Mouse (Mus musculus): ENCODE measurements at regions not wholly inside any gene's neighbourhood (a gene's known extent, or its start where the extent isn't known, plus 50 kb on each side); places are given as distances from the start of the nearest gene placed in this dataset.

DNA sequence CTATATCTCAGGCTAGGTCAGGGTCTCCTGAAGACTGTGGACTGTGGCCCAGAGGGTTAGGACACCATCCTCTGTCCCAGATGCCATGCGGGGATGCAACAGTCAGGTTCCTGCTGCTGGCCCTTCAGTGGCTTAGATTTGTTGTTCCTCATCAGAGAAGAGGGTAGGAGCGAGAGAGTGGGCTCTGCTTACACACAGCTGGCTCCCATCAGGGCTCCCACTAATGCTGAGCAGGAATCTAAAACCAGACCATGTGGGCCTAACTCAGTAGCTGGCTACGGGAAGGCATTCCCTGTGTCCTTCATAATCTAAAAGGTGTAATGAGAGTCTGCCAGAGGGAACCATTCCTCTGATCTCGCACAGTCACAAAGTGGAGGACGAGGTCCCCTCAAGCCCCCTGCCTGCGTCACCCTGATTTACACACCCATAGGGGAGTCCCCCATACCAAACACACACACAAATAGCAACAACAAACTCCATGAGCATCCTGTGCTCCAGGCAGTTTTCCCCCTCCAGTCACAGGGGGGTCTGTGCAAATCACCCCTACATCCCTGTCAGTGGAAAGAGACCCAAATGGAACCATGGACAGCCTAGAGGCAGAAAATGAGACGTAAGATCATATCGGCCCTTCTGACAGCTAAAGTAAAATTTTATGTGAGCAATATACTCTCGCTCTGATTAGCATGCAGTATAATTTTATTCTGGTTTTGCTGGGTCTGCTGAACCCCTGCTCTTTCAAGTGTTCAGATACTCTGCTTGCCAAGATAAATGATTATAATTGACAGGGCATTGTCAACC lies 234.8 kb downstream of the 3110018I06Rik start:
- DNase-seq (ENCODE audit: low spot score), result no peak

DNA sequence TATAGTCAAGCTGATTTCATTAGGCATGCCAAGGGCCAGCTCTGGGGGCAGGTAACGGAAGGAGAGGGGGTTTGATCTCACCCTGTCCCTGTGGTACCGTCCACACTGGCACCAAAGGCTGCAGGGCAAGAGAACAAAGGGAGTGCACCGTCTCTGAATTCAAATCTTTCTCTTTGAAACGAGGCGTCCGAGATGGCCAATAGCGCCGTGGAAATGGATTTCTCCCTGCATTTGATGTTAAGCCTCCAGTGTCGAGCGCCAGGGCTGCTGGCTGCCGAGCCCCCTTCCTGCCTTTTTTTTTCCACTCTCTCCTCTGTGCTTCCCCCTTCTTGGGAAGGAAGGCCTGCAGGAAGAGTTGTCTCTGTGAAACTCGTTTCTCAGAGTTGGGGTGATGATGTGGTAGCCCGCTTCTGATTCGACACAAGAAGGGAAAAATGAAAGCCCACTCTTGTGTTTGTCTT lies 235.5 kb downstream of the 3110018I06Rik start:
- DNase-seq (ENCODE audit: low spot score), result no peak

DNA sequence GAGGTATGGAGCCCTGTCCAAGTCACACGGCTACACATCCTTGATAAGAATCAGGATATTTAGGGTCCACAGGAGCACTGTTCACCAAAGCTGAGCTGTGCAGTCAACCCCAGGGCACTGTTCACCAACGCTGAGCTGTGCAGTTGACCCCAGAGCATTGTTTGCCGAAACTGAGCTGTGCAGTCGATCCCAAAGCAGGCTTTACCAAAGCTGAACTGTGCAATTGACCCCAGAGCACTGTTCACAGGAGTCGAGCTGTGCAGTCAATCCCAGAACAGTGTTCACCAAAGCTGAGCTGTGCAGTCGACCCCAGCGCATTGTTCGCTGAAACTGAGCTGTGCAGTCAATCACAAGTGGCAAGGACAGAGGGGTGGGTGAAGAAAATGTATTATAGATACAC lies 236.0 kb downstream of the 3110018I06Rik start:
- DNase-seq (ENCODE audit: low spot score), result no peak

DNA sequence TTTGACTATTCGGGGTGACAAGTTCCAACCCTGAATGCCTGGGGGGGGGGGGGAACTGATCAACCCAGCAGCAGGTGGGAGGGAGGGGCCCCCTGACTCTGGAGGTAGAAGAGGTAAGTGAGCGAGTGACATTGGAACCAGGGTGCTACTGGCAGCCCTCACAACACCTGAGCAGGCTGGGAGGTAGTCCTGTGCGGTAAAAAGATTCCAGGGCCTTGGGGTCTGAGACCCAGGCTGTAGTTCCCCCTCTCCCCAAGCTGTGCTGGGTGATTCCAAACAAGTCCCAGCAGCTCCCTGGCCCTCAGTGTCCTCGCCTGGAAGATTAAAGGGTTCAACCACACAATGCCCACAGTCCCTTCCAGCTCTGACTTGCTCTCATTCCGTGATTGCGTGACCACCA lies 240.4 kb downstream of the 3110018I06Rik start:
- no peak for DNase-seq (ENCODE audit: low spot score)

DNA sequence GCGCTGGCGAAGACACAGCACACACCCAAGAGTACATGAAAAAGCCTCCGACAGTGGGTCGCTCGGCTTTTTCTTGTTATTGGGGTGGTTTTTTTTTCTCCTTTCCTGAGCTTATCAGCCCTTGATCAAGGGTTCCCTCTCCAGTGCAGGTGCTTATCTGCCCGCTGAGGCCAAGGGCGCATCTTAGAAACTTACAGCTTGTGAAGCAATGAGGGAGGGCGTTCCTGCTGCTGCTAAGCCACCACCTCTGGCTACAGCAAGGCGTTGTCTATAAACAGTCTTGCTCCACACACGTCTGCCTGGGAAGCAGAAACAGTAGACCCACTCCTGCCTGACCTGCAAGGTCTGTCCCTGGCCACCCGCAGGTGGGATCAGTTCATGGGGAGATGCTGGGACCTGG lies 240.9 kb downstream of the 3110018I06Rik start:
- no peak for DNase-seq (ENCODE audit: low spot score)

DNA sequence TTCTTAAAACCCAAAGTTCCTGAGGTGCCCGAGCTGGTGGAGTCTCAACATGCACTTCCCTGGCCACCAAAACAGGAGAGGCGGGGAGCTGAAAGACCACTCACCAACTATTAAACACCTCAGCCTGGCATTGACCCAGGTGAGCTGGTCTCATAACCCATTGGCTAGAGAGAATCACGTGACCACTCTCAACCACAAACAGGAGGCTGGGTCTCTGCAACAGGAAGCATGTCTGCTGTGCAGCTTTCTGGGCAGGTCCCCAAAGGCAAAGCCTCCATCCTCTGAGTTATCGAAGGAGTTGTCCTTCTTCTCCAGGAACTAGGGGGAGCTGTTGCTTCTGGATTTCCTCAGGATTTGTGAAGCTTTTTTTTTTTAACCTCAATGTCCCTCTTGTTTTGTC lies 242.5 kb downstream of the 3110018I06Rik start:
- DNase-seq (ENCODE audit: low spot score), result no peak

DNA sequence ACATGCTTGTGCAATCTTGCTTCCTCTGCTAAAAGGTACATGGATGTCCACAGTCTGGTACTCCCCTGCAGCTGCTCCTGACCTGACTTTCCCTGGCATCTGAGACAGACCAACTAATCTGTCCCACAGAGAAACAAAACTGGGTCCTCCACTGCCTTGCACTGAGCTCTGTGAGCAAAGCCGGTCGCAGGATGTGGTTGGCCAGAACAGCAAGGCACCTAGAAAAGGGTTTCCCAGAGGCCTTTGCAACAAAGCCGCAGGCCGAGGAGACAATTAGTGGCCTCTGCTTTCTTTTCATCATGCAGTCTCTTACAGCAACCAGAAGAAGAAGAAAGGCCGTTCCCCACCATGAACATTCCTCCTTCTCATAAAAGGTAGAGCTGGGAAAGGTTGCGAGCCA lies 246.1 kb downstream of the 3110018I06Rik start:
- no peak for DNase-seq (ENCODE audit: low spot score)

DNA sequence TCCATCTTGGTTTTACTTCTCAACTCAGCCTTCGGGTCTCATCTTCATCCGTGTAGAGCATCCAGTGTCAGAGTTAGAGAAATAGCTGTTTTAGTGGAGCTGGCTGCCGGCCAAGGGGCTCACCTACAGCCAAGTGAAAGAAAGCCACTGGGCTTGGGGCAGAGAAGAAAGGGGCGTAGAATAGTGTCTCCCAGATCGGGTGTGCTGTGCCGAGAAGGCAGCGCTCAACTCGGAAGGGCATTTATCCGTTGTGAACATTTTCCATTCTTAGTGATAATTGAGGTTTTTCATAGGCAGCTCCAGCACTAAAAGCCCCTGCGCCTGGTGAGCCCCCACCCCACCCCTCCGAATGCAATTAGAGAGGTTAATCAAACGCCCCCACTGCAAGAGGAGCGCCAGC lies 254.2 kb downstream of the 3110018I06Rik start:
- DNase-seq (ENCODE audit: low spot score), result no peak

DNA sequence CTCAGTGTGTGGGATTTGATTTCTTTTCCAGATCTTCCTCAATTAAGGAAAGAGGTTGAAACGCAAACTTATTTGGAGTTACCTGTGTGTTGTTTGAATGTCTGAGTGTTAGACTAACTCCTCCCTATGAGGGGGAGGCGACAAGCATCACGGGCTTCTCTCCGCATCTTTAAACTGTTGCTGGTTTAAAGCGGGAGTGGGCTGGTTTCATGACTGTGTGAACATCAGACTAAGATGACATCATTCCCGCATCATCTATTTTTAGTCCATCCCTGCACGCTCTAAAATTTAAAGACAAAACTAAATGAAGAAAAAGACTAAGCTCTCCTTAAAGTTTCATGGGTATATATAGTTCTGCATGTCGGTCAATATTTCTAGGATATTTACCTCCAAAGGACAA lies 256.4 kb downstream of the 3110018I06Rik start:
- no peak for DNase-seq (ENCODE audit: low spot score)

DNA sequence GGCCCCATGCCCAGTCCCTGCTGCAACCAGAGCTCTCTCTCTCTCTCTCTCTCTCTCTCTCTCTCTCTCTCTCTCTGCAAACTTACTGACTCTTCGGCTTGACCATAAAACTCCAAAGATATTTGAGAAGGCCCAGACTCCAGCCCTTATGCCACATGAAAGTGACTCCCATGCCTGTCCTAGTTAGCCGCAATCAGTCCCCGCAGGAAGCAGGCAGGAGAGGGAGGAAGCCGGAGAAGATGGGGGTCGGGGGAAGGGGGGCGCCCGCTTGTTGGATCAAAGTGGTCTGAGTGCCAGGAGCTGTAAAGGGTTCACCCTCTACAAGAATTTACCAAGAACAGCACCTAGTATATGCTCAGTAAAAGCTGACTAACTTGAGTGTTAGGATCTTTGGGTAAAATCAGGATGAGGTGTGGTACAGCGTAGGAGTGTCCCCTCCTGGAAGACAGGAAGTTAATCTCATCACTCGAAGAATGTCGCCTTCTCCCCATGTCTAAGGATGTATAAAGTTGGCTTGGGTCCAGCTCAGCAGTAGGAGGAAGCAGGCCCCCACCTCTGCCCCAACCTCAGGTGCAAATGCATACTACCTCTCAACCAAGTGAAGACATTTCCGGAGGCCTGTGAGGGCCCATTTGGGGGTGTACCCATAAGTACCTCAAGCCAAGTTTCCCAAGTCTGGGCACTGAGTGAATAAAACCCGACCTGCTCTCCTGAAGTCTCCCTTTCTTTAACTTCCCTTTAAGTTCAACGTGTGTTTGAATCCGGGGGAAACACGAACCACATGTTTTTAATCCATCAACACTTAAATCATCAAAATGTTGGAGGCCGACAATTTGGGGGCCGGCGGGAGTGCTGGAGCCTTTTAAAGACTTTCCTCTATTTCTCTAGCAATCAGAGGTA lies 254.7 kb downstream of the Bcl11b start:
- DNase-seq (ENCODE audit: low spot score), result no peak

DNA sequence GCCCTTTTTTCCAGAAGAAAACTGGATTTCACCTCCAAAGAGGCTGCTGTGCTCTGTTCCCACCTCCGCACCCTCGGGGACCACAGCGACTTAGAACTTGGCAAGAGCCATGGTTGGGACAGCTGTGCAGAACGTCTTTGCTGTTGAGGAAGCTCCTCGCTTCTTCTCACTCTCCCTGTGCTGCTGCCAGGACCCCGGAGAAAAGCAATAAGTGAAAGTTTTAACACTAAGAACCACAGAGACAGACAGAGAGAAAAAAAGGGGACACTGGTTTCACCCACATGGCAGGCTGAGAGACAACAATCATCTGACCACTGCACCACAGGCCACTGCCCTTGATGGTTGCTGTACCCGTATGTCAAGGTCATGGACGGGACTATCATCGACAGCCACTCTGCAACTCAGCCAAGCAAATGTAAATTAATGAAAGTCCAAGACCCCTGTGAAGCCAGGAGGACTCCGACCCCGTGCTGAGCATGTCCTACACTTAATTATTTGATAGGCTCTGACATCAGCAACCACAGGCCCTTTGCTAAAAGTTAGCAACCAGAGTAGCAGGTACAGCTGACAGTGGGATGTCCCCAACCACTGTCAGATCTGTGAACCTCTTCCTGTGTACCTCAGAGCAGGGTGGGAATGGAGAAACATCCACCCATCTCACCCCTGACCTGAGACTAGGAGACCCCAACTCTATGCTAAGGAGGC lies 253.9 kb downstream of the Bcl11b start:
- DNase-seq (ENCODE audit: low spot score), result no peak

DNA sequence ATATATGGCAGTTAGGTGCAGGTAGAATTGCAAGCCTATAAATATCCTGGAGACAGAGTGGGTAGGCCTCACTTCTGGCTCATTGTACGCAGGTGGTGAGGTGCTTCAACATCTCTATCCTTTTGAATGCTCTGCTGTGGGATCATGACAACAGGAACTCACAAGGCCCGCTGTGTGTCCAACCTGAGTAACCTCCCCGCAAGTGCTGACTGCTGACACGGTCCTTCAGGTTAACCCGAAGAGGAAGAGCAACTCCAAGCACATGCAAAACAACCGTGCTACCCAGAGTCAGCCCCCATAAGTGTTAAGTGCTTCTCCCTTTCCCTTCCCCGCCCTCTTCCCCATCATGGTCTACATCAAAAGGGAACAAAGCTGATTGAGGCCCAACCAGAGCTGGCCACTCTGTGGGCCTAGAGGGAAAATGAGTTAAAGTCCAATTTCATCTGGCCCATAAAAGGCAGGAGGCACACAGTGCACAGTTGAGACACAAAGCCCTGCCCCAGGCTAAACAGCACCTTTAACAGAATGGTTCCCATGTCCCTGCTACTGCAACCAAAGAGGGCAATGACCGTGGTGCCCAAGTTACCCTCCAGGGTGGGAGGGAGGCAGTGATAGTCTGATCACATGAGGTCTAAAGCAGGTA lies 253.0 kb downstream of the Bcl11b start:
- DNase-seq (ENCODE audit: low spot score), result no peak

DNA sequence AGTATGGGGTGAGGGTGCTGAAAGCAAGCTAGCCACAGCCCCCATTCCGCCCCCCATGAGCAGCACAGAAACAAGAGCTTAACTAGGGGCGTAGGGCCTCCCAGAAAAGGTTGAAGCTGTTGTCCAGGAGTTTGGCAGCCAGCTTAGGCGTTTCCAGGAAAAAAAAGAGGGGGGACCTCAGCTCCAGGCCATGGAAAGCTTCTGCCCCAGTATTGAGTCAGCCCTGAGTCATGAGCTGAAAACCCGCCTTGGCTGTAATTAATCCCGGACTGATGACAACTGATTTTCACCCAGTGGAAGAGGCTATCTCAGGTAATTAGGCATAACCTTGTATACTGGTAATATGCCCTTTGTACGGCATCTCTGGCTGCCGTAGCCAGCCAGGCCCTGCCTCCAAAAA lies 251.3 kb downstream of the Bcl11b start:
- DNase-seq (ENCODE audit: low spot score), result no peak

DNA sequence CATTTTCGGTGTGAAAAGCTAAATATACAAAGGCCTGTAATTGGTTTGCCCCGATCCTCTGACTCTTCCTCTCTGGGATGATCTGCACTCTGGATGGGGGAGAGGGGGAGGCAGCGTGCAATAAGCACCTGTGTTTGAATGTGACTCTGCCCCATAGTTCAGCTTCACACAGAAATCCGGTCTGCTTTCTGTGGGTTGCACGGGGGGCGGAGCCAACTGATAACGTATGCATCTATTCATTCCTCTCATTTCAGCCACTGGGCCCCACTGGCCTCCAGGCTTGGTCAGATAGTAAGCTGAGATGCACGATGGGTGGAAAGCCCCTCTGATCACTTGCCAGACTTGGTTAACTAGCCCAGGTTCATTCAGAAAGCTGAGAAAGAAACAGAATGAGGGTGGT lies 250.8 kb downstream of the Bcl11b start:
- no peak for DNase-seq (ENCODE audit: low spot score)

DNA sequence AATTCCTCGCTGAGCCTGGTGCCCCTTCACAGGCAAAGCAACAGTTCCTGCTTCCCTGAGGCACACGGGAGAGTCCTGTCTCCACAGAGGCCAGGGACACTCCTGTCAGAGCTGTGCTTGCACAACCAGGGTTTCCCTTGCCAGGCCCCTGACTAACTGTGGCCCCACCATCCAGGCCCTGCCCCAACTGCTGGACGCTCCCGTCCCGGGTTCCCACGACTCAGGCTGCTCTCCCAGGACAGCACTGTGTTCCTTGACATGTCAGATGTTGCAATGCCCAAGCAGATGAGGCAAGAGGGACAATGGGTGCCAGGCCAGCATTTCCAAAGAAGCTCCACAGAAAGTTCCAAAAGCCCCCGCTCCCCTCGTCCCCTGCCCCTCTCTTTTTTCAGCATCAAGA lies 250.4 kb downstream of the Bcl11b start:
- no peak for DNase-seq (ENCODE audit: low spot score)

DNA sequence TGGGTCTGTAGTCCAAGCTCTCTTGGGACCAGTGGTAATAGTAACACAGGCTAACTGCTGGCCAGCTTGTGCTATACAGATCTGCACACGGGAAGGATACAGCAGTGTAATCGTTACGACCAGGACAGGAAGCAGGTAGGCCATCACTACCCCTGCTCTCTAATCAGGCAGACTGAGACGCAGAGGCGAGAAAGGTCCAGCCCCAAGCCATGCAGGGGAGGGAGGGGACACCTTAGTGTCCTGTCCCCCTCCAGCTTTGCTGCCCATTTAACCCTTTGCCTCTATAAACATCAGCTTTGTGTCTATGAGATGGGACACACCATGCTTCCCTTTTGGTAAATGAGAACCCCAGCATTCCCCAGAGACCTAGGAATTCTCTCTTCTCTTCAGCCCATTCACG lies 249.9 kb downstream of the Bcl11b start:
- DNase-seq (ENCODE audit: low spot score), result no peak

DNA sequence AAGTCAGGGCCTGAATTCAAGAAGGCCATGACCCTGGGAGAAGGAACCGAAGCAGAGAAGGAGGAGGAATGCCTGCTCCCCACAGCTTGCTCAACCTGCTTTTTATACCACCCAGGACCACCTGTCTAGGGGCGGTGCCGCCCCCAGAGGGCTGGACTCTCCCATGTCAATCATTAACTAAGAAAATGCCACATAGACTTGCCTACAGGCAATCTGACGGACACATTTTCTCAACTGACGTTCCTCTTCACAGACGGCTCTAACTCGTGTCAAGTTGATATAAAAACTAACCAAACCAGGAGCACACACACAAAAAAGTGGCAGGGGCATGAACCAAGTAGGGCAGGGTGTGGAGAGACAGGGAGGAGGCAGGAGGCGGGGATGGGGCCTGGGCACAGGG lies 248.5 kb downstream of the Bcl11b start:
- DNase-seq (ENCODE audit: low spot score), result no peak

DNA sequence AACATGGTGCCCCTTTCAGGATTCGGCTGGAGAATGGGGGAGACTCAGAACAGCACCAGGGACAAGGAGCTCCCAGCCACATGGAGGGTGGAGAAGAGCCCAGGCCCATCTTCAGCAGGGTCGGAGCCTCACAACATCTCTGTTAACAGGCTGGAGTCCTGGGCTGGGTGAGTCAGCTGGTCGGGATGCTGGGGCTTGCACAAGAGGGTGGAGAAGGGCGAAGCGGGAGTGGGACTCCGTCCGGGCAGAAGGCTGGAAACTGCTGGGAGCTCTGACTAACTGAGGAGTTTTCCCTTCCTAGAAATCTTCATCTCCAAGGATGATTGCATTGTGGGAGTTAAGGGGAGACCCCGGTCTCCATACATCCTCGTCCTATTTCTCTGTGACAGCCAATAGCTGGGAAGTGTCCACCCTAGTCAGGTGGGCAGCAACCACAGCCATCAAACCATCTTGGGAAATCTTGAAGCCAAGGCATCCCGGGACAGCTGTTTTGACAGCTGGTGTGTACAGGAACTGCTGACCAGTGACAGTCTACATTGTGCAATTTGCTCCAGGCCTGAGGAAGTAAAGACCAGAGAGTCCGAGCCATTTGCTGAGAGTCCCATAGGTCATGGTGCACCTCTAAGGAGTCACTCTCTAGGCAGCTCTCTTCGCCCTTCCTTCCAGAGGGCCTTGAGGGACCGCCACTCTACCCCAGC lies 247.4 kb downstream of the Bcl11b start:
- DNase-seq (ENCODE audit: low spot score), result no peak

DNA sequence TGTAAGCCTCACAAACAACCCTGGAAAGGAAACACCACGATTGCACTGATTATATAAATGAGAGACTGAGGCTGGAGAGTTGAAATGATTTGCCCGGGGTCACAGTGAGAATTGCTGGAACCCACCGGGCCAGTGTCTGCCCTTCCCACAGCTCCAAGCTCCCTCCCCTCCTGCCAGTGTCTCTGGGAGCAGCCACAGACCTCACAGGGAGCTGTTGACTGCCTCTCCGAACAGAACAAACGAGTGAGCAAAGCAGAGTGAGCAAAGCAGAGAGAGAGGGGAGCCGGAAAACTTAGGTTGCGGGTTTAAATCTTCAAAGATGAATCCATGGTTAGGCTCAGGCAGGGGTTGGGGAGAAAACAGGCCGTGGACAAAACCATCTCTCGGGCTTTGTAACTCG lies 246.2 kb downstream of the Bcl11b start:
- DNase-seq (ENCODE audit: low spot score), result no peak

DNA sequence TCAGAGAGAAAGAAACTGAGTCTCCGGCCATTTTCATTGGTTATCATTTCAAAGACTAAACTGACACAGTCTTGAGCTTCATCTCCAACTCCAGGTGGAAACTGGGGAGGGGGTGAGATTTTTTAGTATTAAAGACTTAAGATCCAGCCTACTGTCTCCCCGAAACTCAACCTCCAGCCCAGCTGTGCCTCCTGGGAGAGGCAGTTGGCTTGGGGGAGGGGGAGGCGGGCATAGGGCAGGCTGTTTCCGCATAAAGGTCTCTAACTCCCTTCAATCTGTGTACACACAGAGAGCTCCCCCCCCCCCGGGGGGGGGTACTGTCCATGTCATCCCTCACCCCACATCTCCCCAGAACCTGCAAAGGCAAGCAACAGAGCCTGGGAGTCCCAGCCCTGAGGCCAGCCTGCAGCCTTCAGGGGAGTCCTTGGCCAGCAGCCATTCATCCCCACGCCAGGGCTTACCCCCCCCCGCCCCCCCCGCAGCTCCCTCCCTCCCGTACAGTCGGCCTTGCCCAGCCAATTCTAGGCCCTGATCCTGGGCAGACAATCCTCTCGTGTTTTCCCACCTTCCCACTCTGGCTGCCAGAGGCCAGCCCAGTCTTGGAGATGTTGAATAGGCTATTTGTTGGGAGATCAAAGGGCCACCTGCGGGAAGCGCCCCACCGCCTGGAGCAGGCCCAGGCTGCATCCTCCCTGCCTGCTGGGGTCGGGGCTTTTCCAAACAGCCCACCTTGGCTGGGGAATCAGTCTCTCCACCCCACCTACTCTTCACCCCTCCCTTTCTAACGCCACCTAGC lies 245.2 kb downstream of the Bcl11b start:
- DNase-seq (ENCODE audit: low spot score), result no peak

DNA sequence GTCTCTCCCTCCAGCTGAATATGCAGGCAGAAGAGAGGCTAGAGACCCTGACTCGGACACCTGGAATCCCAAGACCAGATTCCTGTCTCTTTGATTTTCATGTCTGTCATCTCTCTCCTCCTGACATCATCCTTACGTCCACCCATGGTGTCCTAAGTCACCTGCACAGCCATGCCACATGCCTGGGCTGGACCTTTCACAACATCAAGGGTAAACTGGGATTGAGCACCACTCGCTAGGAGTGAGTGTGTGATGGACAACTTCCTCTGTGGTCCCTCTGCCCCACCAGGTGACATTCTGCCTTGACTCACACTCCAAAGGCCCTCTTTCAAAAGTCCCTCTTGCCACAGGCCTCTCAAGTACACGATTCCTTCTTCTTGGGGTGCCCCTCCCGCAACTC lies 244.1 kb downstream of the Bcl11b start:
- no peak for DNase-seq (ENCODE audit: low spot score)
